In genomic region chr2:129258475-129259211, GRCm38 (mm10) we compare ENCODE assay signal across 8 mouse cellular contexts. TPM values are rescaled to one million over a fixed set of nuclear protein-coding genes. Genes with fewer than 3 reads are reported as not detected.
DNase-seq lines count a peak whose midpoint lies in the region; ATAC-seq and TF ChIP-seq lines count a peak whose summit lies in the region.

No protein-coding gene starts in this region.

- intact Hi-C loops in left cerebral cortex, postnatal 14 days (cut with DNase I): loop anchor here (2.0 to 5.0 kb wide), 2 partner anchors 84 to 311 kb away; no protein-coding TSS in a partner anchor

- no peaks in the 10 kb centered on the region for H3K27me3 ChIP-seq in heart, embryonic 11.5 days (ENCODE audit: control insufficient read depth, insufficient read depth, low read length)
- no peaks in the 10 kb centered on the region for H3K27me3 ChIP-seq in cerebellum, adult 2 months (ENCODE audit: control insufficient read depth, insufficient read depth, low read length)
- no peaks in the 10 kb centered on the region for H3K27me3 ChIP-seq in intestine, embryonic 14.5 days (replicated peaks; ENCODE audit: control insufficient read depth, insufficient read depth, low read length)

- H3K36me3 ChIP-seq in heart, embryonic 11.5 days (ENCODE audit: control insufficient read depth, insufficient read depth, low read length): no peaks in the 10 kb centered on the region
- H3K36me3 ChIP-seq in intestine, embryonic 14.5 days (ENCODE audit: control insufficient read depth, insufficient read depth, low read length): no peaks in the 10 kb centered on the region

- WGBS in heart, embryonic 11.5 days (ENCODE audit: insufficient replicate concordance): 30% methylated on average over 7 of the region's 7 CpGs
- WGBS in cerebellum, adult 2 months: 20% methylated on average over 7 of the region's 7 CpGs
- WGBS in intestine, embryonic 14.5 days: 35% methylated on average over 7 of the region's 7 CpGs

- DNase-seq in heart, adult 18-20 months: peak; percentile 68 to 86
- DNase-seq in cerebellum, adult 2 months: peak; percentile 53 to 73
- DNase-seq in intestine, embryonic 14.5 days (ENCODE audit: low spot score): peak; percentile 78
- DNase-seq in left cerebral cortex, postnatal 14 days (ENCODE audit: low spot score in 2 of 2): peak; percentile 86 to 87
- DNase-seq in skeletal muscle tissue, adult 2 months (ENCODE audit: low read depth, low spot score): peak; percentile 73

- H3K9ac ChIP-seq in heart, embryonic 11.5 days (ENCODE audit: low read depth, low read length): no peak overlapping the region
- no peak overlapping the region for H3K9ac ChIP-seq in intestine, embryonic 14.5 days (ENCODE audit: low read length)

- H3K9me3 ChIP-seq in heart, embryonic 11.5 days (replicated peaks; ENCODE audit: control insufficient read depth, low read length): no peaks in the 10 kb centered on the region
- no peaks in the 10 kb centered on the region for H3K9me3 ChIP-seq in intestine, embryonic 14.5 days (ENCODE audit: control insufficient read depth, low read length)

- peak; percentile 79 for TF ChIP-seq CTCF in cerebellum, adult 2 months (IDR thresholded peaks at IDR 0.05; ENCODE audit: borderline replicate concordance, insufficient read depth, low read depth, low read length)

- no peaks in the 10 kb centered on the region for H3K4me1 ChIP-seq in heart, embryonic 11.5 days (ENCODE audit: control insufficient read depth, insufficient read depth, low read length)
- H3K4me1 ChIP-seq in cerebellum, adult 2 months (ENCODE audit: control insufficient read depth, insufficient read depth, low read length): no peaks in the 10 kb centered on the region
- peaks cover 7% of the 10 kb centered on the region; the same call in 1 of the 2 replicates for H3K4me1 ChIP-seq in intestine, embryonic 14.5 days (replicated peaks; ENCODE audit: control insufficient read depth, insufficient read depth, low read length)

- no peak overlapping the region for H3K27ac ChIP-seq in heart, embryonic 11.5 days (ENCODE audit: low read depth, low read length)
- no peak overlapping the region for H3K27ac ChIP-seq in cerebellum, adult 2 months (ENCODE audit: insufficient read depth, low read length)
- peak overlapping the region; percentile 57 for H3K27ac ChIP-seq in intestine, embryonic 14.5 days (ENCODE audit: low read depth)

- no peak overlapping the region for H3K4me3 ChIP-seq in heart, embryonic 11.5 days (ENCODE audit: low read depth, low read length)
- H3K4me3 ChIP-seq in cerebellum, adult 2 months (replicated peaks; ENCODE audit: insufficient read depth, low read depth, low read length): no peak overlapping the region
- no peak overlapping the region for H3K4me3 ChIP-seq in intestine, embryonic 14.5 days (ENCODE audit: low read depth, low read length)

- no peak; the same call in 1 of the 2 replicates for ATAC-seq in heart, embryonic 11.5 days (replicated peaks; ENCODE audit: insufficient number of reproducible peaks, low FRiP score, low TSS enrichment)
- ATAC-seq in frontal cortex, adult (ENCODE audit: low TSS enrichment): peak; percentile 76
- peak; percentile 32; the same call in 1 of the 2 replicates for ATAC-seq in intestine, embryonic 14.5 days (replicated peaks; ENCODE audit: low FRiP score, low TSS enrichment, low read depth)
- peak; percentile 71 for ATAC-seq in megakaryocyte-erythroid progenitor cell, adult 5-6 weeks (replicated peaks; ENCODE audit: low FRiP score, low TSS enrichment, poor library complexity, severe bottlenecking)

- no peak for TF ChIP-seq POLR2A in cerebellum, adult 2 months (IDR thresholded peaks at IDR 0.05; ENCODE audit: borderline replicate concordance, insufficient read depth, low read length)

- H3K4me2 ChIP-seq in heart, embryonic 11.5 days: no peak overlapping the region
- no peak overlapping the region for H3K4me2 ChIP-seq in intestine, embryonic 14.5 days (ENCODE audit: low read length)

RNA-seq across cellular contexts. Expression of gene Ckap2l, which starts 38.4 kb away (rescaled TPM):
- under 1 TPM; 0.39 to 0.42 TPM for total RNA-seq in heart, adult 18-20 months (2021)
- polyA plus RNA-seq in heart, embryonic 11.5 days (2014; fragmentation: Nextera tagmentation; extraction: Ambion mirVana): 59.9 and 67.0 TPM in 2 replicates
- 0.18 and 0.30 TPM in 2 replicates for polyA plus RNA-seq in cerebellum, adult 2 months (2012; rRNA removed)
- polyA plus RNA-seq in intestine, embryonic 14.5 days (2014; fragmentation: Nextera tagmentation; extraction: Ambion mirVana): 48.6 and 60.1 TPM in 2 replicates
- 1 to 10 TPM; 1.3 to 1.4 TPM for total RNA-seq in left cerebral cortex, postnatal 14 days (2021)
- total RNA-seq in megakaryocyte-erythroid progenitor cell, adult 5-6 weeks (2014; fragmentation: Nextera tagmentation): 39.1 and 54.2 TPM in 2 replicates
- total RNA-seq in megakaryocyte-erythroid progenitor cell, adult 5-6 weeks (2017): 45.8 and 64.8 TPM in 2 replicates

RNA-seq across cellular contexts. Expression of gene Il1a, which starts 51.1 kb away (rescaled TPM):
- total RNA-seq in heart, adult 18-20 months (2021): not detected
- polyA plus RNA-seq in heart, embryonic 11.5 days (2014; fragmentation: Nextera tagmentation; extraction: Ambion mirVana): 0.26 TPM in 1 of 2 replicates, not detected in the other
- 0.16 and 0.30 TPM in 2 replicates for polyA plus RNA-seq in cerebellum, adult 2 months (2012; rRNA removed)
- 0.15 TPM in 1 of 2 replicates, not detected in the other for polyA plus RNA-seq in intestine, embryonic 14.5 days (2014; fragmentation: Nextera tagmentation; extraction: Ambion mirVana)
- total RNA-seq in left cerebral cortex, postnatal 14 days (2021): under 1 TPM; 0.40 to 0.66 TPM
- total RNA-seq in megakaryocyte-erythroid progenitor cell, adult 5-6 weeks (2014; fragmentation: Nextera tagmentation): not detected in 2 replicates
- not detected in 2 replicates for total RNA-seq in megakaryocyte-erythroid progenitor cell, adult 5-6 weeks (2017)

Comparison
In these comparisons a context has a peak if more than half of its experiments do, and no peak if none do; other contexts are left out.
1. RNA of gene Ckap2l, which starts 38.4 kb away (total RNA-seq): 39.1 to 64.8 TPM in megakaryocyte-erythroid progenitor cell, adult 5-6 weeks; 1.3 to 1.4 TPM in left cerebral cortex, postnatal 14 days and 0.39 to 0.42 TPM in heart, adult 18-20 months; every median in the first group is over 10 times any median in the second.
2. Peak in every context shown above with its lines, with median percentiles within 50 percentile points of each other: DNase-seq.